Mouse (Mus musculus) small intestine, adult 10 weeks (tissue): ENCODE data around the gene Nrxn1. TPM values are rescaled to one million over a fixed set of nuclear protein-coding genes. Genes with fewer than 3 reads are reported as not detected.

Source experiments
- polyA plus RNA-seq: library from polyadenylated mRNA; stranded (reverse); fragments of 350-450 nt; fragmentation: Illumina TruSeq; extraction: RNeasy Lipid Tissue Mini Kit (QIAGEN cat#74804); gene quantifications from one replicate; pipeline ENCODE4 v1.2.3, GENCODE M21; 2014; ENCODE audit warnings: low replicate concordance

Nrxn1 gene
- 0.59 TPM for polyA plus RNA-seq

GRCm38 (mm10) chr17:91093042-91093080 is at the start of gene Nrxn1:
Gene Nrxn1, minus strand, starts transcription at chr17:91093071.

